Mouse (Mus musculus) heart, adult 8-10 months (tissue): ENCODE data around the gene Tas1r3. TPM values are rescaled to one million over a fixed set of nuclear protein-coding genes. Genes with fewer than 3 reads are reported as not detected.

Source experiments
- DNase-seq: peaks from one replicate; pipeline ENCODE4 v3.0.0; 2022; ENCODE audit warnings: low spot score
- total RNA-seq, 4 experiments: library from RNA; stranded (reverse); gene quantifications; 2 replicates each; pipeline ENCODE4 v1.2.4; 2022

Gene Tas1r3
- total RNA-seq, 4 experiments from 2014 or later, result 0.17 to 0.19 (median 0.19) TPM

DNA sequence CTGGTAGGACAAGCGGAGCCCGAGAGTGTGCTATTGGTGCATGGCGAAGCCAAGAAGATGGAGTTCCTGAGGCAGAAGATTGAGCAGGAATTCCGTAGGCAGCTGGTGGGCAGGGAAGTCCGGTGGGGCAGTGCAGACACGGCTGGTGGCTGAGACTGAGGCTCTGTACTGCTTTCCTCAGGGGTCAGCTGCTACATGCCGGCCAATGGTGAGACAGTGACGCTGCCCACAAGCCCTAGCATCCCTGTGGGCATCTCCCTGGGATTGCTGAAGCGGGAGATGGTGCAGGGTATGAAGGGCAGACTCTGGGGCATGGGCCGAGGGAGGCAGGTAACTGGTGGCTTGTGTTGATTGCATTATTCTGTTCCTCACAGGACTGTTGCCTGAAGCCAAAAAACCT, 24.5 kb upstream of the Tas1r3 start:
- DNase-seq, result no peak

DNA sequence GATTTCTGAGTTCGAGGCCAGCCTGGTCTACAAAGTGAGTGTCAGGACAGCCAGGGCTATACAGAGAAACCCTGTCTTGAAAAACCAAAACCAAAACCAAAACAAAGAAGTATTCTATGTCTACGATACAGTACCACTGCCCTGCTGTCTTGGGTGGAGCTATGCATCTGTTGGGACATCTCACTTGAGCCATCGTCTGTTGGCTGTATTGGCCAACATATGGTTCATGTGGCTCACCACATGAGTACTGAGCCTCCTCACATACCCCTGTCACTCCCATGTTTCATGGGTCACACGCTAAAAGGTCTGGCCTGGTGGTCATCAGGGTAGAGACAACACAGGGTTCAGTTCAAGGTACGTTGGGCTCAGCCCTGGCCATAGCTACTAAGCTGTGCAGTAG, 23.2 kb upstream of the Tas1r3 start:
- DNase-seq, result no peak

DNA sequence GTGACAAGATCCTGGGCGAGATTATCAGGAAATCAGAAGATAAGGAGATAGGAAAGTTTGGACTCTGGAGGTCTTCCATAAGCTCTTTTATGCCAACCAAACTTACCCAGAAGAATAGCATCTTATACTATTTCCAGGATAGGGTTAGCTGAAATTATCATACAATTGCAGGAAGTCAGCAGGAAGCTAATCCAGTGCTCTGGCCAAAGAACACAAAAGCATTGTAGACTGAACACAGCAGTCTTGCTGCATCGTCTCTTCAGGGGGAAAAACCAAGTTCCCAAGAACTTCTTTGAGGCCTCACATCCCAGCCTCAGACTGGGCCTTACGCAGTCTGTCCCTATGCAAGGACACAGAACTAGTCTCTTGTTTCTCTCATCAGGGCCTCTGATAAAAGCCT, 20.4 kb upstream of the Tas1r3 start:
- peak; percentile 68 for DNase-seq

DNA sequence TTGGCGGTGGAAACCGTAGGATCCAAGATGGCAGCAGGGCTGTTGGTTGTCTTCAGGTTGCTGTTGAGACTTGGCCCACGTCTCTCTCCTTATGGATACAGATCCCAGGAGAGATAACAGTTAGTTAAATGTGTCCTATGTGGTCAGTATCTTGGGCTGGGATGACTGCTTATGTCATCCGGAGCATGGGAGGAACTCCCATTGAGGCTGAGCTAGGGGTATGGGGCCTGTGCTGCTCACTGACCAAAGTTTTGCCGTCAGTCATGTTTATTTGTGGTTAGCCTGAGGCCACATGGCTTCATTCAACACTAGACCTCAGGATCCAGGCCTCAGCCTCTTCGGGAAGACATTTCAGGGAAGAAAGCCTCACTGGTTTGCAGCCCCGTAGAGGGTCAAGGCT, 8.2 kb upstream of the Tas1r3 start:
- DNase-seq, result no peak

DNA sequence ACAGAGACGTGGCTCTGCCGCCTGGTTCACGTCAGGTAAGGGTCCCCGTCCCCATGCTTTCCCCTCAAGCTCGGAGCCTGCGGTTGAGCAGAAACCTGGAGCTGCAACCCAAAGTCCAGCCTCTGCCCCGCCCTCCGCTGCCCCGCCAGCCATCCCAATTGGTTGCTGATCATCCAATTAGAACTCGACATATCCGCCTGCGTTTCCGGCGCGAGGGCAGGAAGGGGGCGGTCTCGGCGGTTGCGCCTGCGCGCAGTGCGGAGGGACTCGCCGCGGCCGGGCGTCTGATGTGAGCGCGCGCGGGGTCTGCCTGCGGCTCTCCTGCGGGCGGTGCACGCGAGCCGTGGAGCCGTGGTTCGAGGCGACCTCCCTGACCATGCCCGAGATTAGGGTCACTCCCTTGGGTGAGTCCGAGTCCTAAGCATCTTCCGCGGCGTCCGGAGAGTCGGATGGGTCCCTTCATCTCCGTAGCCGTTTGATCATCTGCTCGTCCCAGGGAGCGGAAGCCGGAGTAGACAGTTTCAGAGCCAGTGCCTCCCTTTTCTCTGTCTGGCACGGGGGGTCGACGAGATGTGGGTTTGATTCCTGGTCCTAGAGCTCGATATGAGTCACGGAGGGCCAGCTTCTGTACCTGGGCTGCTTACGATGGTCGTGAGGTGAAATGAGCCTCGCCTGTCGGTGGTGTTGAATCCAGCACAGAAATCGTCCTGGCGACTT, 6.3 kb upstream of the Tas1r3 start, which contains the start of the genes Cptp and Ints11:
Gene Cptp, minus strand, starts transcription at position 124 of the 717 bp plus-strand sequence.
Gene Ints11, plus strand, starts transcription at position 230 of the 717 bp plus-strand sequence.
- peak; percentile 98 for DNase-seq

DNA sequence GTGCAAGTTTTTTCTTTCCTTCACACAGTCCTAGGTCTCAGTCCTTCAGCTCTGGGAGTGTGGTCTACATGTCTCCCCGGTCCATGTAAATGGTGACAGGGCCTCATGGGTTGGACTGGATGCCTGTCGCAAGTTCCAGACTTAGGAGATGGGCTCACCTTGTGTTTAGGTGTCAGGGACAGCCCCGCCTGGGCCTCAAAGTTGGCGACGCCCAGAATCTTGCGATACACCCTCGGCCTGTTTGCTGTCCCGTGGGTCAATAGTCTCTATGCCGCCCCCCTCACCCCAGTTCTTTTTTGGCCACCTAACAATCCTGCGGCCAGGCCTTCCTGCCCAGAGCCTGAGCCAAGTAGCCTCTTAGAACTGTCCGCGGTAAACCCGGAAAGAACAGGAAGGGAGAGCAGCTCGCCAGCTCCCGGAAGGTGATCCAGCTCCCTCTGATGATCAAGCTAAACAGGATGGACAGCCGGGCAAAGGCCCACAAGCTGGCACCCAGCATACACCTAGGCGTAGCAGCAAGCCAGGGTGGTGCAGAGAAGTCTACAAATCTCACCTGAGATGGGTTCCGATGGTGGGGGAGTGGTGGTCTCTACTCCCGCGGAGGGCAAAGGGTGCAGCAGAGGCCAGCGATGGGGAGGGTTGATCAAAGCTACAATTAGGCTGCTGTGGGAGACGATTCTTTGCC, 5.6 kb upstream of the Tas1r3 start:
- DNase-seq, result no peak

DNA sequence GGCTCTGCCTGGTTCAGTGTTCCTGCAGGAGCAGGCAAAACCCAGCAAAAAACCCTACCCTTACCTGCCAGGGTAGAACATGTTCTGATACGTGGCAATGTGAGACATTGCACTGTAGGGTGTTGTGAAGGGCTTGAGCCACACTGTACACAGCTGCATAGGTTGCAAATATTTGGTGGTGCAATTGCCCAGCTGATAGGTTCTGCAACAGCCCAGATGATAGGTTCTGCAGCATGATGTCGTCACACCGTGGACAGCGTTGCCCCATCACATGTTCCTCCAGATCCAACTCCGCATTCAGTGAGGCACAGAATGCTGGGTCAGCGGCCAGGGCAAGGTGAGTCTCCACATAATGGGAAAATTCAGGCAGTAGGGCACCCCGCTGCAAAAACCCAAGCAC, 1.4 kb downstream of the Tas1r3 start:
- DNase-seq, result no peak

DNA sequence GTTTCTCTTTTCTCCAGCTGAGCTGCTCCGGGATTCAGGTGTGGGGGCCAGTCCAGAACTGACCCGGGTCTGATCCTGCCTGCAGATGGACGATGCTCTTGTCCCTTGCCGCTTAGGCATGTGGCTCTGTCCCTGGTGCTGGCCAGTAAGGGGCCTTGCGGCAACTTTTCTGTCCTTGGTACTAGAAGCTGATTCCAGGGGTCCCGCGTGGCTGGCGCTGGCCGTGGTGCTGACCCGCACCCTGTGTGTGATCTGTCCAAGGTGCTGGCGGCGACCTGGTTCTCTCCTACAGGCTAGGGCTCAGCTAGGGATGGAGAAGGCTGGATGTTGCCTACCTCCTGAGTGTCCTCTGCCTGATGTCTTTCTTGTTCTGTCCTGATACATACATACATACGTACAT, 3.8 kb downstream of the Tas1r3 start:
- DNase-seq, result no peak

DNA sequence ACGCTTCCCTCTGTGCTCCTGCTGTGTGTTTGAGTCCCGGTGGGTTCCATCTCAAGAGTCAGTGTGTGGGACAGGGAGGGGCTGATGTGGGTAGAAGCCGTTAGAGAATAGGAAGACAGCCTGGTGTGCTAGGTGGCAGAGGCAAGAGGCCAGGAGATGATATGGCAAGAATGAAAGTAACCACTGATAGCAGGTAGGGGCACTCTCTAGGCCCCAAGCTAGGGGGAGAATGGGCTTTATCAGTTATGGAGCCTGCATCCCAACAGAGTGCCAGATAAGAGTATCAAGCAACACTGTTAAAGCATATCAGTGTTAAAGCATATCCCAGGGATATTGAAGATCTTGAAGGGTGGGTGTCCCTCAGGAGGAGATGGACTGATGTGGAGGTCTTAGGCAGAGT, 6.3 kb downstream of the Tas1r3 start:
- no peak for DNase-seq

DNA sequence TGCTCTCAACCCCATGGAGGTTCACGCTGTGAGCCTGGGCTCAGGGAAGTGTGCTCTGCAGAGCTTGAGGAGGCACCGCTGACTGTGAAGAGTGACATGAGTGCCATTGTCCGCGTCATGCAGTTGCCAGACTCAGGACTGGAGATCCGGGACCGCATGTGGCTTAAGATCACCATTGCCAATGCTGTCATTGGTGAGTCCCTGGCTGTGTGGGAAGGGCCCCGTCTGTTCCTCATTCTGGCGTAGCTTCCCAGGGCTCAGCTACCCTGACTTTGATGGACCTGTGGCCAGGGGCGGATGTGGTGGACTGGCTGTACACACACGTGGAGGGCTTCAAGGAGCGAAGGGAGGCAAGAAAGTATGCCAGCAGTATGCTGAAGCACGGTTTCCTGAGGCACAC, 7.1 kb downstream of the Tas1r3 start:
- no peak for DNase-seq

DNA sequence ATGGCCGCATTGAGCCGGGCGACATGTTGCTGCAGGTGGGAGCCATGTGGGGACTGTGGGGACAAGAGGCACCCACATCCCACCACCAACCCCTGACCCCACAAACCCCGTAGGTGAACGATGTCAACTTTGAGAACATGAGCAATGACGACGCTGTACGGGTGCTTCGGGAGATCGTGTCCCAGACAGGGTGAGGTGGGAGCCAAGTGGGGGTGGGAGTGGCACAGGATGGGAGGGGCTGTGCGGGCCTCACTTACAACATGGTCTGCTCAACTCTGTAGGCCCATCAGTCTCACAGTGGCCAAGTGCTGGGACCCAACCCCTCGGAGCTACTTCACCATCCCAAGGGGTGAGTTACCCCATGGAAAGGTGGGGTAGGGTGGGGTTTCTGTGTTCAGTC, 8.2 kb downstream of the Tas1r3 start:
- DNase-seq, result no peak

DNA sequence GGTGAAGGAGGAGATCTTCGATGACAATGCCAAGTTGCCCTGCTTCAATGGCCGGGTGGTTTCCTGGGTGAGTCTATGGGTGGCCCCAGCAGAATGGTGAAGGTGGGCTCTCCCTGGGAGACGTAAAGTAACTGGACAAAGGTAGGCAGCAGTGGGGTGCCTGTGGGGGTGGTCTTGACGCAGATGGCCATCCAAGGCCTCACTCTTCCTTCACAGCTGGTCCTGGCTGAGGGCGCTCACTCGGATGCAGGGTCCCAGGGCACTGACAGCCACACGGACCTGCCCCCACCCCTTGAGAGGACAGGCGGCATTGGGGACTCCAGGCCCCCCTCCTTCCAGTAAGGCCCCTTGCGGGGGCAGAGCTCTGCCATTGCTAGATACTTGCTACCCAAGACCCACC, 9.7 kb downstream of the Tas1r3 start:
- no peak for DNase-seq

DNA sequence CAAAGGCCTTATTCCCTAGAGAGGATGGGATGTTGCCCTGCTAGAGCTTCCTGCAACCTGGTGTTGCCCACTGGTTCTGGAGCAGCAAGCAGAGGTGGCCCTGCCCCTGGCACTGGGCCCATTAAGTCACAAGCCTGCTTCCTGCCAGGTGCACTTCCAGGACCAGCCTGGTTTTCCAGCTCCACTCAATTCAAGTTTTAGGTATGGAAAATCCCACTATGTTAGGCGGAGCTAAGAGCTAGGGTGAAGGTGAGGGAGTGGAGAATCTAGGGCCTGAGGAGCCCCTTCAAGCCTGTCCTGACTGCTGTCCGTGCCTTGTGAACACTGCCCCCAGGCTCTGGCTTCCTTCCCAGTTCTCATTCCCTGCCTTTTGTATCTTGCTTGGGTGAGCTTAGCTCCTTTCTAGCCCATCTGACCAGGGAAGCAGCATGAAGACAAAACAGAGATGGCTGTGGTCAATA, 11.2 kb downstream of the Tas1r3 start:
- no peak for DNase-seq

DNA sequence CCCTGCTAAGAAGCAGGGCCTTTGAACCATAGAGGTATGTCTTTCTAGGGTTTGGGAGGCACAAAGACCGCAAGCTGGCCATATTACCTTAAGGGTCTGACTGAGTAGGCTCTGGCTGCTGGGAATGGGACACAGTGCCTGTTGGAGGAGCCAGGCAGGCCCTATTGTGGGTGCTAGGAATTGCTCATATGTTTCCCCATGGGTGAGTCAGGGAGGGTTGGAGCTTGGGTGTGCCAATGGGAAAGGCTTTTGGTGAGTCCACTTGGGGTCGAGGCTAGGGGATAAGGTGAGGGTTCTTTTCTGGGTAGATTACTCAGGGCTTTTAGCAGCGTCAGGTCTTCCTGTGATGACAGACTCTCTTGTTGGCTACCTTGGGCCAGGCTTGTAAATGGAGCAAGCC, 11.8 kb downstream of the Tas1r3 start:
- no peak for DNase-seq

DNA sequence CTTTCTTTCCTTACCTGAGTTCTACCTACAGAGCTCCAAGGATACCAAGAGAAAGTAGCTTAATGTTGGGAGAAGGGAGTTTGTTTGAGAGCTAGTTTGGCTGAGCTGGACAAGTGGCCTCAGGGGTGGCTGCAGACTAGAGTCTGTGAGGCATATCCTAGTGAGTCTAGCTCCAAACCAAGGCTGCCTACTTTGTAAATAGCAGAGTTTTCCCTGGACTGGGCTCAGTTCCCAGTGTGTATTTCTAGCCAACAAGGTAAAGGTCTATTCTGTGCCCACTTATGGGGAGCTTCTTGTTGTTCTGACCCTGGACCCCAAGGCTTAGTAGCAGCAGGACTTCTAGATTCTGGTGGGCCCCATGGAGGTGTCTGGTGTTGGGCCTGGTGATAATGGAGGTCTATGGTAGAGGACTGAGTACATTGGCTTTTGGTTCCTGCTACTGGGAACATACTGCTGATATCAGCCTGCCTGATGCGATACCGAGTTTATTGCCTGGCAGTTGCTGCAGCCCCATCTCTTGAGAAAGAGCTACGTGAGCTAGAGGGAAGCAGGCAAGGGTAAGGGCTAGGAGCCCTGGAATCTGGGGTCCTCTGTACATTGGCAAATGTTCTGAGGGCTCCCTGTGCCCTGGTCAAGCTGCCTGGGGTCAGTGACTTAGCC, 13.2 kb downstream of the Tas1r3 start:
- DNase-seq, result no peak

DNA sequence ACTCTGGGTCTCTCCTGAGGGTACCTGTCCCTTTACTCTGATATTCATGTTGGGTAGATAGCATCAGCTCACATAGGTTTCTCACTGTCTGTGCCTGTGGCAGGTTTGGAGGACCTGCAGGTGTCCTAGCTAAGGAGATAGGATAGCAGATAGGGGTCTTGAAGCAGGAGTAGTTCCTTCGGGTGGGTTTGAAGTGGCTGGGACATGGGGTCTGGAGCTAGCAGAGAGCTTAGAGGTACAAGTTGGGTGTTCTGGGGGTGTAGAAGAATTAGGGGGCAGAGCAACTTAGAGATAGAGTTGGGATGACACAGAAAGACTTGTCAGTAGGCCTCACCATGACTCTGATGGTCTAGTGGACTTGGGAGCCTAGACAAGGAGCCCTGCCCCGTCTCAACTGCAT, 13.8 kb downstream of the Tas1r3 start:
- no peak for DNase-seq

DNA sequence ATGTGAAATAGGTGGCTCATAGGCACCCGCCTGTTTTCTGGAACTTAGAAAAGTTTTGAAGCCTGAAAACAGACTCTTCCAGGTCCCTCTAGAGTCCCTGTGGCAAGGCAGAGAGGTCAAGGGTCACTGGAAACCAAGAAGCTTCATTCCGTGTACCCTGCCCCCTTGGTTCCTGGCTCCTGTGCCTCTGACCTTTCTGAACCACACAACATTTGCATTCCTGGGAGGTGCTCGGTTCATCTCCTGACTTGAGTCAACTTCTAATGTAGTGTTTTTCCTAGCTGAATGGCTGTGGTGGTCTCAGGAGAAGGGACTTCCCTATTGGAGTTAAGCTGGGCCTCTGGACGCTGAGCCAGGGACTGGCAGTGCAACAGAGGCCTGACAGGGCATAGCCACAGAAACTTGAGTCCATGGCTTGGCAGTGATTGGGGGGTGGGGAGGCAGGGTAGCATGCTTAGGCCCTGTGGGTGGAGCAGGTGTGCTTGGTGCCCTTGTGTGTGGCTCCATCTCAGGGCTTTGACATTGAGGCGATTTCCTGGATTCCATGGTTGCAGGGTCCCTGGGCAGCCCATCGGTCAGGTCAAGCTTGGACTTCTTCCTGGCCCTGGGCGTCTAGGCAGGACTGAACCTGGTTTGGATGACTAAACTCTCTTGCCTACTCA, 14.6 kb downstream of the Tas1r3 start:
- DNase-seq, result no peak

DNA sequence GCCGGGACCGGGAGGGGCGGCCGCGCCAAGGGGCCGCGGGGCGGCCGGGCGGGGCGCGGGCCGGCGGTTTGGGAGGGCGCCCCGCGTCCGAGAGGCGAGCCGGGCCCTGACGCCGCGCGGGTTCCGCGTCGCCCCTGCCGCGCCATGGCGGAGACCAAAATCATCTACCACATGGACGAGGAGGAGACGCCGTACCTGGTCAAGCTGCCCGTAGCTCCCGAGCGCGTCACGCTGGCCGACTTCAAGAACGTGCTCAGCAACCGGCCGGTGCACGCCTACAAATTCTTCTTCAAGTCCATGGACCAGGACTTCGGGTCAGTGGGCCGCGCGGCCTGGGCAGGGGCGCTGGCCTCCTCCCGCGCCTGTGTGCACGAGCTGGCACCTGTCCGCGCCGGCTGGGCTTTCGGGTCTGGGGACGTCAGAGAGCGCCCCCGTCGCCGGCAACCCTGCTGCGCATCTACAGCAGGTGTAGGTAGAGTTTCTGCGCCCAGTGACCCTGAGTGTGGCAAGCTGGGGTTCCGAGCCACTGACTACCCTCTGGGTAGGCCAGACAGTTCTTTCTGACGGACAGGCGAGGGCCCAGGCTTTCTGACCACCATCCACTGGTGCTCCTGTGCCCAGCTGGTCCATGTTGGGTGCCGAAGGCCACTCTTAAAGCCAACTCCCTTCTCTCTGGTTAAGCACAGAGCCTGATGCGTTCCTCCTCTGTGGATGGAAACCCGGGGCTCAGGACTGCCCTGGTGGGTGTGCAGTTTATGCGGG, 15.4 kb downstream of the Tas1r3 start:
- peak; percentile 37 for DNase-seq

DNA sequence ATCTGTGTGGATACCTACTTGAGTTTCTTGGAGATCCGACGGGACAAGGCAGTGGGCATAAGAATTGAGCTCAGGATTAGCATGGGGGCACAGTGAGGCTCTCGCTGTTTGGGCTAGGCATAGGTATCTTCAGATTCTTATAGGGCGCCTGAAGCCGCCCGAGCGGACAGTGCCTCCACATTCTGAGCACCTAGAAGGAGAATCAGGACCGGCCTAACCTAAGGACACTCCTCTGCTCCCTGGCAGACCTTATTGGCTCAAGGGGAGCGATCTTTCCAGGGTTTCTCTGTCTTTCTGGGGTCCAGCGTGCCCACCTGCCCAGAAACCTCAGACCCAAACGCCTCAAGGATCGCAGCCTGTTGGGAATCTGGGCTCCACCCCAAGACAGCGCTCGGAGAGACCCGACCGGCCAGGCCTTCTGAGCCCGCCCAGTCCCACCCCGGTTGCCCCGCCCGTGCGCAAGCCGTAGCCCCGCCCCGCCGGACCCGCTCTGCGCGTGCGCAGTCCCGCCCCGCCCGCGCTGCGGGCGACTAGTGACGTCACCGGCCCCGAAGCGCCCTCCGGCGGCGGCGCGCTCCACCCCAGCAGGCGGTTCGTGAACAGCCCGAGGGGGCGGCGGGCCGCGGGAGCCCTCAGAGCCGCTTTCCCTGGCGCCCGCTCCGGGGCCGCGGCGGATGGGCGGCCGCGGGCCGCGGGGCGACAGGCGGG, 16.1 kb downstream of the Tas1r3 start, which contains the start of gene Dvl1:
Gene Dvl1, plus strand, starts transcription at position 532 of the 708 bp plus-strand sequence.
- peak; percentile 90 for DNase-seq

DNA sequence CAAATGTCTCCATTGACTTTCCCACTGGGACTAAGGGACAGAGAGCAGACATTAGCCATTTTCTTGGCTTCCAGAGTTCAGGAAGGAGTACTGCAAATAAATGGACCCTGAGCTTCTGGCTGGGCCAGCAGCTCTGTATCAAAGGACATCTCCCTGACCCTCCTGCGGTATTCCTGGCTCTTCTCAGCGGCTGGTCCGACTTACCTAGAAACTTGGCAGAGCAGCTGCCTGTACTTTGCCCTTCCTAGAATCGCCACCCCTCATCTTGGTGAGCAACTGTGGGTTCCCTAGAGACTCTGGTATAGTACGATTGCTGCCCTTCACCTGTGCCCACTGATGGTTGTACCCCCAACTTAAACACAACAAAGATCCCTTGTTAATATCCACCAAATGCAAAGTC, 19.9 kb downstream of the Tas1r3 start:
- DNase-seq, result no peak
